Mouse (Mus musculus) embryonic fibroblast, embryonic 13.5 days (primary cell): ENCODE measurements at regions not wholly inside any gene's neighbourhood (a gene's known extent, or its start where the extent isn't known, plus 50 kb on each side); places are given as distances from the start of the nearest gene placed in this dataset.

Source experiments
- H3K27ac ChIP-seq: 2 replicates; pipeline ENCODE4 v1.5.1; 2012; ENCODE audit warnings: low read length, control low read depth, inconsistent platforms; ENCODE audit not compliant: insufficient read depth
- H3K4me1 ChIP-seq: 2 replicates; pipeline ENCODE4 v1.6.1; 2011; ENCODE audit warnings: low read length; ENCODE audit not compliant: control insufficient read depth, insufficient read depth
- H3K4me3 ChIP-seq: 2 replicates; pipeline ENCODE4 v1.5.1; 2011; ENCODE audit warnings: mild to moderate bottlenecking, control low read depth, low read length; ENCODE audit not compliant: insufficient read depth
- CTCF ChIP-seq: IDR thresholded peaks from 2 replicates; pipeline ENCODE4 v1.5.1; 2011; ENCODE audit warnings: mild to moderate bottlenecking, control low read depth, low read length, moderate library complexity, borderline replicate concordance; ENCODE audit not compliant: insufficient read depth
- POLR2A ChIP-seq: IDR thresholded peaks from 2 replicates; pipeline ENCODE4 v1.6.1; 2011; ENCODE audit warnings: low read depth, mild to moderate bottlenecking, control low read depth, low read length, moderate library complexity

DNA sequence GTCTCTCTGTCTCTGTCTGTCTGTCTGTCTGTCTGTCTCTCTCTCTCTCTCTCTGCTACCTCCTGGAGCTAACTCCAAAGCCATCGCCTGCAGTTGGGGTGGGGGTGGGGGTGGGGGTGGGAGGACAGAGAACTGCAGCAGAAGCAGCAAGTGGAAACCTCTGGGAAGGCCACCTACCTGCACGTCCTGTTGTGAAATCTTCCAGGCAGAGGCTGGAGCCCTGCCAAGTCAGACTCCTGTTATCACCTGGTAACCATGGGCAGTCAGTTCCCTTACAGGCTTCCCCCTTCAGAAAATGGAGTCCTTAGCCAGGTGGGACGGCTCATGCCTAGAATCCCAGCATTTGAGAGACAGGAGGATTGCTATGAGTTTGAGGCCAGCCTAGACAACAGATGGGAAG lies 361.8 kb downstream of the Bcor start:
- Histone ChIP-seq H3K4me3 (no peak overlapping the region), H3K4me1 (peaks cover 6% of the 10 kb centered on the region; the same call in 1 of the 2 replicates), H3K27ac (no peak overlapping the region)
- TF ChIP-seq CTCF (no peak), POLR2A (no peak)

GRCm38 (mm10) chrX:11800400-11800941 lies 359.7 kb downstream of the Bcor start:
- TF ChIP-seq CTCF (no peak), POLR2A (no peak)
- Histone ChIP-seq H3K4me1 (peaks cover 6% of the 10 kb centered on the region; the same call in 1 of the 2 replicates), H3K27ac (no peak overlapping the region), H3K4me3 (no peak overlapping the region)

DNA sequence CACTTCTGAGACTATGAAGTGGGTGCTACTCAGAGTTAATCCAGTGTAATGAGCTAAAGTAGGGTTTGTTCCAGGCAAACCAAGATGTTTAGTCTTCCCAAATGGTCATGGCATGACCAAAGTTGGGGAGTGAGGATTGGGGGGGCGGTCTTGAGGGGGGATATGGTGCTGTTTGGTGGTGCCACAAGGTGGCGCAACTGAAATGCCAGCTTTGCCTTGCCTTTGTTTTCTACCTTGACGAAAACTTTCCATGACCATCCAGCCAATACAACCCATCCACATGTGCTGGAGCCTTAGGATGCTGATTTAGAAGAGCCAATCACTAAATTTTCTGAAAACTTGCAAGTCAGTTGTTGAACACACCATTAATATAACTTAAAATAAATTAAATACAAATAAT lies 358.9 kb downstream of the Bcor start:
- no peaks in the 10 kb centered on the region for H3K4me1 ChIP-seq
- TF ChIP-seq POLR2A (no peak), CTCF (no peak)
- no peak overlapping the region for H3K27ac ChIP-seq
- H3K4me3 ChIP-seq, result no peak overlapping the region

DNA sequence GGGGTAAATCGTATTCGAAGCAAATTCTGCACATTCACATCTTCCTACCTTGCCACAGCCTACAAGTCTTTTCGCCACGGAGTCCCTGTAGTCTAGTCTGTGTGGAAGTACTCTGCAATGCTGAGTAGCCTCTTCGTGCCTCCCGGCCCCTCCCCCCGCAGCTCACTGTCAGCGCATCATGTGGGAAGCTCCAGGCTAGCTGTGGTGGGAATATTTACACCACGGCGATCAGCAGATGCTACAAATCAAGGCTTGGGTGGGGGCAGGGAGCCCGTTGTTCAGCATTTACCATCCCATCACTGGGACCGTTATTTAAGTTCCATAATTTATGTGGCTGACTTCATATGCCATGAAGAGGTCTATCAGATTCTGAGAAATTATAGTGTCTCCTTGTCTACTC lies 358.5 kb downstream of the Bcor start:
- TF ChIP-seq POLR2A (no peak), CTCF (no peak)
- Histone ChIP-seq H3K4me3 (no peak overlapping the region), H3K27ac (no peak overlapping the region), H3K4me1 (no peaks in the 10 kb centered on the region)

- Histone ChIP-seq H3K4me3 (no peak overlapping the region), H3K4me1 (no peaks in the 10 kb centered on the region), H3K27ac (no peak overlapping the region)
- TF ChIP-seq CTCF, result no peak
- no peak for TF ChIP-seq POLR2A
Measured at GRCm38 (mm10) chrX:11802074-11802899, 357.9 kb downstream of the Bcor start.

- Histone ChIP-seq H3K4me1 (no peaks in the 10 kb centered on the region), H3K27ac (no peak overlapping the region)
- TF ChIP-seq POLR2A, result no peak
- no peak for TF ChIP-seq CTCF
Measured at GRCm38 (mm10) chrX:11803239-11803638, 356.9 kb downstream of the Bcor start.

DNA sequence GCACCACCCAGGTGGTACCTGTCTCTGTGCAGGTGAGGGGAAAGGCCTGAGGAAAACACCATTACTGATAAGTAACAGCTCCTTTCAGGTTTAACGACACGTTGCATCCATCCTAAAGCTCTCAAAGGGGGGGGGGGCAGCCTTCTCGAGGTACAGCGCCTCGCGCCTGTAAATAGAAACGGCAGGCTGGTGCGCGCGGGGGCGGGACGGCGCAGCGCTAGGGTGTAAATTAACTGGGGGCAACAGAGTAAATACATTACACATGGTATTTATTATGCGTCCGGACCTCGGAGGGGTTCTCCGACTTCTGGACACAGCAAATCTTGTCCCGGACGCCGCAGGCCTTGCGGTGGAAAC lies 353.3 kb downstream of the Bcor start:
- peak overlapping the region; percentile 57 for H3K4me3 ChIP-seq
- no peak overlapping the region for H3K27ac ChIP-seq
- no peak for TF ChIP-seq POLR2A
- TF ChIP-seq CTCF, result no peak
- H3K4me1 ChIP-seq, result no peaks in the 10 kb centered on the region

More at GRCm38 (mm10) chrX:11803239-11803638, 356.9 kb downstream of the Bcor start:
- no peak overlapping the region for H3K4me3 ChIP-seq

- no peaks in the 10 kb centered on the region for H3K4me1 ChIP-seq
Measured at GRCm38 (mm10) chrX:11807253-11807882, 352.8 kb downstream of the Bcor start.

DNA sequence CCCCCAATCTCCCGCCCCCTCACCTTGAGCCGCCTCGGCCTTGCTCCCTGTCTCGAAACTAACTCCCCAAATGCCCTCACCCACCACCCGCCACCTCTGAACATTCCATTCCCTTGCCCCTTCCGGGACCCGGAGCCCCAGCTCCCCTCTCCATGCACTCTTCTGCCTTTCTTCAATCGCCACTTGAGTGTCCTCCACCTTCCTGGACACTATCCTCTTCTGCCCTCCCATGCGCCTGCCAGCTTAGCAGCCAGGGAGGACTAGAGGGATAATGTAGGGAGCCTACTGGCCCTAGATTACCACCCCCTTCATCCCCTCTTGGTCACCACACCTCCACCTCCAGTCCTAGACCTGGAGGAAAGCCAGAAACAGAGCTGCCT lies 352.3 kb downstream of the Bcor start:
- TF ChIP-seq CTCF (no peak), POLR2A (no peak)
- no peaks in the 10 kb centered on the region for H3K4me1 ChIP-seq
- H3K27ac ChIP-seq, result no peak overlapping the region
- peak overlapping the region; percentile 15 for H3K4me3 ChIP-seq

More at GRCm38 (mm10) chrX:11807253-11807882, 352.8 kb downstream of the Bcor start:
- Histone ChIP-seq H3K27ac (no peak overlapping the region), H3K4me3 (peak overlapping the region; percentile 57)
- TF ChIP-seq POLR2A (no peak), CTCF (no peak)

- Histone ChIP-seq H3K4me3 (no peak overlapping the region), H3K4me1 (no peaks in the 10 kb centered on the region), H3K27ac (no peak overlapping the region)
- TF ChIP-seq CTCF (no peak), POLR2A (no peak)
Measured at GRCm38 (mm10) chrX:11808911-11809310, 351.2 kb downstream of the Bcor start.
